Mouse (Mus musculus): Measurements from ENCODE around the gene Gm20458.
A peak's percentile ranks its signal among the peaks of the same experiment; 100 is the strongest.

Gm20458 gene

DNA sequence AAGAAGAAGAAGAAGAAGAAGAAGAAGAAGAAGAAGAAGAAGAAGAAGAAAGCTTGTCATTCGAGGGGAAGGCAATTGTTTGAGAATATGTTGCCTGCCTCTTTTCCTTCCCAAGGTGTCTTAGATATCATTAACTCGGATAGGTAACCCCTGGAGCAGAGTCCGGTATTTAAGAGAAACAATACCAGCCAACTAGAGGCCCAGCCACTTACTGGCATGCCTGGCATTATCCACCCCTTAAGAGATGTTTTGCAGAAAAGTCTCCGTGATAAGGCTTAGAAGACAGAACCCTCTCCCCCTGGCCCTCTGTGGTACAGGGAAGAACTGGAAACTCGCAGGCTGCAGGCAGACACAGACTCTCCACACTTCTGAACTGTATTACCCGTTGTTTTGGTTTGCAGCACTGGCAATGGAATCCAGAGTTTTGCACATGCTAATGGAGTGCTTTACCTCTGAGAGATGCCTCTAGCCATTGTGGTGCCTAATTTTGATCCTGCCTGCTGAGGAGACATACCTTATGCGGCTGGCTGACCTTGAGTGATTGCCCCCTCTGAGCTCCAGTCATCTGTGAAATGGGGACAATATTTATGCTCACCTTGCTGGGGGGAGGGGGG is 6.8 kb upstream of the Gm20458 start:
- DNase-seq = peak; percentile 55 to 56

DNA sequence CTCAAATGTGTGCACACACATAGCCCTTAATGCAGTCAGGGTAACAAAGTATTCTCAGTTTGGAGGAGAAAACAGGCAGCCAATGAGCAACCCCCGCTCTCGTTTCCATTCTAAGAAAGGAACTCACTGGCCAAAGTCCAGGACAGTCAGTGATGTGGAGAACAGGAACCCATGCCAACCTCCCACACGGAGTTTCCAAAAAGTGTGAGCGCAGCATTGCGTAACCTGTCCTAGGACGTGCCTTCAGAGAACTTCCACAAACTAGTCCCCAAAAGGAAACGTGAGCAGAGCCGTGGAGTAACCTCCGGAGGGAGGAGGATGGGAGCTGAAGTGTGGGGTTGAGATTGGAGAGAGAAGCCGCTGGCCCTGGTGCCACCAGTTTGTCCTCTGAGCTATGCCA is 5.9 kb upstream of the Gm20458 start:
- peak; percentile 91 to 97 for DNase-seq

DNA sequence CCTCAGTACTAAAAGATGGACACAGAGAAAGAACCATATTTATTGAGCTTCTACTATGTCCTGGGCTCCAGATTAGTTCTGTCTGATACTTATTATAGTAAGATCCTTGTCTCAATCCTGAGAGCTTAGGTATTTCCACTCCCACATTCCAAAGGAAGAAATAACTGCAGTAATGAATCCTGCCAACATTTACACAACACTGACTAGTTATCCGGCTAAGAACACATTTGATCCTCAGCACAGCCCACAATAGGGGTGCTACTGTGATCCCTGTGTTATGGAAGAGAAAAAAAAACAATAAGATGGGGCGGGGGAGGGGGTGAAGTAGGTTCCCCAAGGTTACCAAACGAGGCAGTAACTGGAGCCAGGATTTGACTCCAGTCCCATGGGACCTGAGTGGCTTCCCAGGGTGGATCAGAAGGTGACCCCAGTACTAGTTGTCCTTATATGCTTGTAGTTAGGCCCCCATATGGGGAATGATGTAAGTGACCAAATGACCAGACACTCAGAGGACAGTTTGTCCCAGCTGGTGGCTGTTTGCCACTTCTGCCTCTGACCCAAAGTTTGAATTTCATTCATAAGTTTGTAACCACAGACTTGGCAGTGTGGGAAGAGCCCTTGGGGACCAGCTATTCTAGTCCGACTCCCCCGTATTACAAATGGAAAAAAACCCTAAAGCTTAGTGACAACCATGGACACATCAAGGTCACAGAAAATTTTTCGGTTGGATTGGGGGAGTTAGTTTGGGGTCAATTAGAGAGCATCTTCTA is 5.2 kb upstream of the Gm20458 start:
- peak; percentile 45 to 62 for DNase-seq

DNA sequence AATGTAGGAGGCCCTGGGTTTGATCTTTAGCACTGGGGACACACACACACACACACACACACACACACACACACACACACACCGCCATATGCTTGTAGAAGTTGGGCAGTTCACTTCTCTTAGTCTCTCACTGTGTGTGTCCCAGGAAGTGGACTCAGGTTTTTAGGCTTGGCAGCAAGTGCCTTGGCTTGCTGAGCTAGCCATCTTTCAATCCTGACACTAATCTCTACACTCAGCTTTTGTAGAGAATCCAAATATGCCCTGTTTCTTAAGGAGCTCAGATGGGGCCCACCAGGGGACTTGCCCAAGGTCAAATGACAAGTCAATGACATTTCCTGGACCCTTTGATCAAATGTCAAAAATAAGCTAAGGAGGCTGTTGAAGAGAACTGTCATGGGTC is 4.4 kb upstream of the Gm20458 start:
- DNase-seq = no peak

DNA sequence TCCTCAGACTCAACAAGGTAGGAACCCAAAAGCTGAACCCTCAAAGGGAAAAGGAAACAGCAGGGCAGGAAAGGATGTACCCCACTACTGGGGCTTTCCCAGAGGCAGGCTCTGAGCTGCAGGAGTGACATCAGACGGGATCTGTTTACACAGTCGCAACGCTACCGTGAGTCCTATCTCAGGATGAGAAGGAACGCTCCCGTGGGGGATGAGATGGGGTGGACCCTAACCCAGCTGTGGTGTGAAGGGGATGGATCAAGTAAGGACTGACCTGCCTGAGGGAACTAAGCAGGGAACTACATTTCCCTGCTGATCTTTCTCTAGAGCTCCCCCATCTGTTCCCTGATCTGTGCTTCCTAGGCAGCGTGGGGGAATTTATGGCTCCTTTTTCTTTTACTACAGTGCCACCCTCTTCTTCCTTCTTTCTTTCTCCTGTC is 3.9 kb upstream of the Gm20458 start, which contains the start of gene Sys1:
Gene Sys1 (plus strand): TSS at position 101 of the 437 bp plus-strand sequence.
- peak; percentile 42 to 68 for DNase-seq

DNA sequence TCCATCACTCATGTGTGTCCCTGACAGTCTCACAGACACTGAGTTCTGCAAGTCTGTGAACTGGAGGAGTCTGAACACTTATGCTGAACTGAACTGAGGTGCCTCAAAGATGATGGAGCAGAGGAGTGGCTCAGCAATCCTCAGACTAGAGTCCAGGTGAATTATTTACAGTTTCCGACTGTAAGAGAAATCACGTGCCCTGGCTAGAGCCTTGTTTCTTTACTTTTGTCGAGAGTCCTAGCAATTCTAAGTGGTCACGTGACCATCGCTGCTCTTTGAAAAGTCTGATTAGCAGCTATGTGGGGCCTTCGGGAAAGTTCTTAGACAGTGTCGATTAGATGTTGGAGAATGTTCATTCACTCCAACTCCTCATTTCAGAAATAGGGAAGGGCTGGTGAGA is 2.8 kb upstream of the Gm20458 start:
- DNase-seq = peak; percentile 73 to 90

DNA sequence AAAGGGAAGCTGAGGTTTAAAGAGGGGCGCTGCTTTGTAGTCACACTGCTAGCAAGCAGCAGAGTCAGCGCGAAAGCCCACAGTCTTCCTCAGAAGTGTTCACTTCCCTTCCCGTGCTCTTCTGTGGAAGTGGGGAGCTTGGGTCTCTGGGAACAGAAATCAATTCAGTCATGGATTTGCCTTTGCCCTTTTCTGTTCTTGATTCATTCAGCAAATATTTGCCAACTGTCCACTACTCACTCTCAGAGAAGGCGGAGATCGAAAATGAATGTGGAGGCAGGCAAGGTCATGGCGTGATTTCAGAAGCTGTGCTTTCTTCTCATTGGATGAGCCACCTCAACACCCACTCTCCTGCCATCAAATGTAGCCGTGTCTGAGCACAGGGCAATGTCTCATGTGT is 2.2 kb upstream of the Gm20458 start:
- DNase-seq = peak; percentile 30 to 56

DNA sequence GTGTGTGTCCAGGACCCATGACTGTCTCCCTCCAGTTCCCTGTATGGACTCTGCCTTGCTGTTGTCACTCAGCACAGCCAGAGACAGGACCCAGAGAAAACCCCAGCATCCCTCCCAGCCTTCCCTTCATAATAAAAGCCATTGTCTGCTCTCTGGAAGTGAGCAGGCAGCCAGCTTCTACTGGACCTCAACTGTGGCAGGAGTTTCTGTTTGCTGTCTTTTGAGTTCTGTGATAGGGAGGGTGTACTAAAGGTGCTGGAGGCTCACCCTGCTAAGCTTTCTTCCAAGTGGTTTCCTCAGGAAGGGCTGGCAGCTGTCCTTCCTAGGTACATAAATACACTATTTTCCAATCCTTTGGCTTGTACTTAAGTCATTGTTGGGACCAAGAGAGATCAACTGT is 4.4 kb downstream of the Gm20458 start:
- no peak for DNase-seq

DNA sequence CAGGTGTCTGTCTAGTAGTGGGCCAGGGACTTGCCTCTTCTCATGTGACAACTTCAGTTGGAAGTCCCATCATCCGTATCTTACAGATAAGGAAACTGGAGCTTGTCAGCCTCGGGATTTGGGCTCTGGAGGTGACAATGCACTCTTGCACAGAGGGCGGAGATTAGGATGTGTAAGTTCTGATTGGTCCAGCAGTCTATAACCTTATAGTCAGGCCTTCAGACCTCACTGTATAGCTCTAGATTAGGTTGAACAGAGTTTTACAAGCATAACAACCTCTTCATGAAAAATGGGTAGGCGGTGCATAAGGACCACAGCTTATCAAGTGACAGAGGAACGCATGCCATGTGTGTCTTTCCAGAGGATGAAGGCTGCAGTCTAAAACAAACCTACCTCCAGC is 6.0 kb downstream of the Gm20458 start:
- no peak for DNase-seq

DNA sequence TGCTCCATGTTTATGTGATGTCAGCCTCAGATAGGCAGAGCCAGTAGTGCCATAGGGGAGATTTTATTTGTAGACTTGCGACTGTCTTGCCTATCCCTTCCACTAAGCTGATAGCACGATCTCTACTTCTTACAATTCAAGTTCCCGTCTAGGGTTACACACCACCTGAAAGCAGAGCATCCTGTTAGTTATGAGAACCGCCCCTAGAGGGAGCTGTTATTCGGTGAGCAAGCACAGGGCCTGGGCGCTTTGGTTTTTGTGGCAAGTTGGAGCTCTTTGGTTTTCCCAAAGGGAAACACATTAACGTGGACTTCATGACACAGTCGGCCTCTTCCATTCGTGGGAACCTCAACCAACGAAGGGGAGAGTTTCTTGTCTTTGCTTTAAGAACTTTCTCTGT is 9.5 kb downstream of the Gm20458 start:
- DNase-seq = peak; percentile 80 to 87

DNA sequence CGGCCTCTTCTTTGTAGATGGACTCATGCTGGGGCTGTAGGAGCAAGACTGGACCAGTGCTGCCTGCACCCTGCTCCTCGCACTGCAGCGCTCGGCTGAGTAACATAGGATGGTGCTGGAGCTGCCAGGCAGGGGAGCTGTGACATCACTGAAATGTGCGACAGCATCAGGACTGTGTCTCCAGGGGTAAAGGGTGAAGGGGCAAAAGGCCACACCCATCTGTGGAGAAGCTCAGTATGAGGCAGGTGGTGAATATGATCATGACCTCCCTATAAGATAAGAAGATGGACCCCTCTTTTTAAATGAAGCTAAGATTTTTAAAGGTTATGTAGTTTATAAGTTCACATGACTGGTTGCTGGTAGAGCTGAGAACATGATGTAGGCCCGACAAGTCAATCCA is 12.9 kb downstream of the Gm20458 start, which contains the start of gene Trp53tg5:
Gene Trp53tg5 (minus strand): TSS at position 101 of the 400 bp plus-strand sequence.
- DNase-seq = no peak

DNA sequence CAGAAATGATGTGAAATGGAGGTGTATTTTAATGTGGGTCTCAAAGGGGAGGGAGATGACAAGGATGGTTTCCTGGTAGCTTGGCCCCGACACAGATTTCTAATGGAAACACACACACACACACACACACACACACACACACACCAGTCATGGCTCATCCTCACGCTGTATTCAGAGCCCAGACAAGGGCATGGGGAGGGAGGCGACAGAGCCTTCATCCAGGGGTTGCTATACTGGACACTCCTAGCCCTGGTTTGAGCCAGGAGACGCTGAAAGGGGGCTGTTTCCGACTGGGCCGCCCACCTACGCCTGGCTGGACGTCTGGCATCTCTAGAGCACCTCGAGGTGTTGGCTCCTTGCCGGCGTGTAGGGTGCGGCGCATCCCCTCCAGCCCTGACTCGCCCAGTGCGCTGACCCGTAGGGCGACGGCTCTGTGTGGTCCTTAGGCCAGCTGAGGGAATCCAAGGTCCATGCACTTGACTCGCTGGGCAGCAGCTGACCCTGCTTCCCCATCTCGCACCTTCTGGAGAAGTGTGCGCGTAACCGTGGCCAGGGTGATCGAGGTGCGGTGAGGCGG is 25.0 kb downstream of the Gm20458 start, which contains the start of gene Dbndd2:
Gene Dbndd2 (plus strand): TSS at position 426 of the 577 bp plus-strand sequence.
- DNase-seq = peak; percentile 81 to 86

DNA sequence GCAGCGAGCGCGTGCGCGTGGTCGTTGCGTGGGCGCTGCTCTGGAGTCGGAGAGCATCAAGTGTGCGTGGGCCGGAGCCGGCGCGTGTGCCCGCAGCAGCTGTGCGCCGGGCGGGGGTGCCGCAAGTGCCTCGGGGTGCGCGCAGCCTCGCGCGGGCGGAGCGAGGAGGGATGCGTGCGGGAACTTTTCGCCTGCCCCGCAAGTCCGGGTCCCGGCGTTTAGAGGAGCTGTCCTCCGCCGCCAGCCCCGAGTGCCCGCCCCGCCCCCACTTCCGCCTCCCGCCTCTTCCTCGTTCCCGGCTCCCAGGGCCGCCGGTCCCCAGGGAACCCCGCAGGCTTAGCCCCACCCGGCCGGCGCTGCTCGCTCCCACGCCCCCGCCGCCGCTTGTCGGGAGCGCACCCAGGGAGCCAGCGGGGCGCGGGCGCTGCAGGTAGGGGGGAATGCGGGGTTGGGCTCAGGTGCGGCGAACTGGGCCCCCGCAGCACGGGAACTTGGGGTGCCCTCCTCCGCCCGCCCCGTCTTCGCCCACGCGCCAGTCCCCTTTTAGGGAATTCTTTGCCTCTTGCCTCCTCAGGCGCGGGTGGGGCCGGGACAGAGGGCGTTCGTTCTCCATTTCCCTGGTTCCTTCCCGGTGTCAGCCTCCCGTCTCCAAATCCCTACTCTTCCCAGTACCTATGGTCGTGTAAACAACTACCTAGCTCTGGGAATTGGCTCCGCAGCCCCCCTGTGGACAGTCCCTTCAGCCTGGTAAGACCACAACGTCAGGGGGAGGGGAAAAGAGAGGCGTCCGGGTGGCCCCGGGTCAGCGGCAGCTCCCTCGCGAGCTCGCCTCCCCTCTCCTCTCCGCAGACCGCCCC is 25.7 kb downstream of the Gm20458 start:
- peak; percentile 63 to 86 for DNase-seq

DNA sequence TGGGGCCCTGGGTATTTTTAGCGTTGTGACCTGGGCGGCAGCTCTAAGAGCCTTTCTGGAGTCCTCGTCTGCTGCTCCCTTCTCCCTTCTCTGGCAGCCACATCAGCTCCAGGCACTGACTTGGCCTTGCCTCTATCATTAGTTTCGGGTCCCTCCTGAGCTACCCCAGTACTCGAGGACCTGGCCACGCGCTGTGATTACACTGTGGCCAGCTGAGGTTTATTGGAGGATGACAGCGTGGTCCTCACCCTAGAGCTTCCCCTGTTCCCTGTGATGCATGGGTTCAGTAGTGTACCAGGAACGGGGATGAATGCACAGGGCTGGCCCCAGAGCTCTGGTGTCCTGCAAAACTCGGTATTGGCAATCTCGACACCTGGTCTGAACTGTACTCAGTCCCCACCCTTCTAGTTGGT is 26.4 kb downstream of the Gm20458 start:
- DNase-seq = no peak

DNA sequence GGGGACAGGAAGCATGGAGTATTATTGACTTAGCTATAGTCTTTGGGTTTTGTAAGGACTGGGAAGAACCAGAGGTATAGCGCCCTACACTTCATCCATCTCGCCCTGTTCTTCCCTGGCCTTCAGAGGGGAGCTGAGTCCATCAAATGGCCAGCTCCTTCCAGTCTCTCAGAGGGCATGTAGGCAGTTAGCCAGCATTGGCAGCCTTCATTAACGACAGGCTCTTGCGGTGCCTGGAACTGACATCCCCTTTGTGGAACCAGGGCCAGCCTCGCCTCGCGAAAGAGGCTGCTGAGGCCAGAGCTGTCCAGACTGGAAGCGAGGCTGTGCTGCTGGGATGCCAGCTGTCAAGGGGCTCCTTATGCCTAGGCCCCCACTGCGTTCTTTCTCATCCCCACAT is 27.0 kb downstream of the Gm20458 start:
- DNase-seq = no peak

DNA sequence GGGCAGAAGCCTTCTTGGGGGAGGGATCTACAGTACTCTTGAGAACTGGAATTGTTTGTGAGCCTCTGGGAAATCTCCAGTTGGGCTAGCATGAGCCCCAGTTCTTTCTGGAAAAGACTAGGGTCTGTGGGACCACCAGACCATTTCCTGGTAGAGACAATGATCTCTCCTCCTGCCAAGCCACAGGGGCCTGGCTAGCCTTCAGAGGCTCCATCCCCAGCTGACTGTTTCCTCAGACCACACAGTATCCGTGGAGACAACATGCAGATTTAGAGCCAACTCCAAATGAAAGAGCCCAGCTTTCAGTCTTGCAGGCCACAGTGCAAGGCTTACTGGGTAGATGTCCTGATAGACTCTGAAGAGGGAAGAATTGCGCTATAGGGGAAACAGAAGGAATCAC is 33.4 kb downstream of the Gm20458 start:
- no peak for DNase-seq

DNA sequence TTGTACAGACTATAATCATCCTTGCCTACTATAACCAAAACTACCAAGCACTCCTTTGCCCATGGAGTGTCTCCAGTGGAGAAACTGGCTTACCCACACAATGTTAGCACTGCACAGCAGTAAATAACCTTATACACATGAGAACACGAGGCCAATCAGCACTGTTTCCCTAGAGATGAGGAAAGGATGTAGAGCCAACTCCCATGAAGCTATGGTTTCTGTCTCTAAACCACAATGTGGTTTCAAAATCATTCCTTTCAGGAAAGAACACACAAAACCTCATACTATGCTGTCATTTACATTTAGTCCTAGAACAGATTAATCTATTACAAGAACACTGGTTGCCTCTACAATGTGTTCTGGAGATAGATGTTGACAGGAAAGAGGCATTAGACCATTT is 35.6 kb downstream of the Gm20458 start:
- DNase-seq = no peak

DNA sequence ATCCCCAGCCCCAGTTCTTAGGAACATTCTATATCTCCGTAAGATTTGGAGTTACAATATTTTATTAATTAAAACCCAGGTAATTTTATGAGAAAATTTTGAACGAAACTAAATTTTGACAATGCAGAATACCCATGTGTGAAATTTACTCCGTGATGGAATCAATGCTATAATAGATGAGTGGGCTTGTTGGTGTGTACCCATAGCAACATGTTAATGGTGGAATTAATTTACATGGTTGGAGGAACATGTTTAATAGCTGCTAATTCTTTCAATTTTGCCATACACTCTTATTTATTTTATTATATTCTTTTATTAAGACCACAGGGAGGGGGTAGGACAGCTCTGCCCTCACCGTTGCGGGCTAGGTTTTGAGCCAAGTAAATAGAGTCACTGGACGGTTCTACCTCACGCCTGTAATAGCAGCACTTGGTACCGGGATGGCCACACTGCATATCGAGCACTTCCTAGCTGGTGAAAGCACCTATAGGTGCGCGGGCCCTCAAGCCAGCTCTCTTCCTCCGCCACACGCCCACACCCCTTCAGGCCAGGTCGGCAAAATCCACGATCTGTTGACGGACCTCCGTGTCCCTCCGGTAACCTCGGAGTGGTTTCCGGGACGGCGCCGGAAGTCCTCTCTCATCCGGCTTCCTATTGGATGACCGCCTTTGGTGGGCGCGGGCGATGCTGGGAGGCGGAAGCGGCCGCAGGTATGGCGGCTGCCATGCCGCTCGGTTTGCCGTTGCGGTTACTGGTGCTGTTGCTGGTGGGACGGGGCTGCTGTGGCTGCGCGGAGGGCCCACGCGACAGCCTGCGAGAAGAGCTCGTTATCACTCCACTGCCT is 36.3 kb downstream of the Gm20458 start, which contains the start of gene Pigt:
Gene Pigt (plus strand): TSS at position 674 of the 844 bp plus-strand sequence.
- peak; percentile 91 to 93 for DNase-seq

DNA sequence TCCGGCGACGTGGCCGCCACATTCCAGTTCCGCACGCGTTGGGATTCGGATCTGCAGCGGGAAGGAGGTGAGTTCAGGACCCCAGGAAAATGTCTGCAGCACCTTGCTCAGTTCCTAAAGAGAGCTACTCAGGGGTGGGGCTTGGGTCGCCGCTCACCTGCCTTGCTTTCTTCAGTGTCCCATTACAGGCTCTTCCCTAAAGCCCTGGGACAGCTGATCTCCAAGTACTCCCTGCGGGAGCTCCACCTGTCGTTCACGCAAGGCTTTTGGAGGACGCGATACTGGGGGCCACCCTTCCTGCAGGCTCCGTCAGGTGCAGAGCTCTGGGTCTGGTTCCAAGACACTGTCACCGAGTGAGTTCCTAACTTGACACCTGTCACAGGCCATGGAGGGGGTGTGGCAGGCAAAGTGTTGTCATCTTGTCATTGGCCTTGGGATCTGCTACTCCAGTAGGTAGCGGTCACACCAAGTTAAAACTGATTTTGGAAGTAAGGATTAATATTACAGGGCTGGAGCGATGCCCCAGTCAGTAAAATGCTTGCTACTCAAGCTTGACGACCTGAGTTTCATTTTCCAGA is 37.0 kb downstream of the Gm20458 start:
- DNase-seq = no peak

DNA sequence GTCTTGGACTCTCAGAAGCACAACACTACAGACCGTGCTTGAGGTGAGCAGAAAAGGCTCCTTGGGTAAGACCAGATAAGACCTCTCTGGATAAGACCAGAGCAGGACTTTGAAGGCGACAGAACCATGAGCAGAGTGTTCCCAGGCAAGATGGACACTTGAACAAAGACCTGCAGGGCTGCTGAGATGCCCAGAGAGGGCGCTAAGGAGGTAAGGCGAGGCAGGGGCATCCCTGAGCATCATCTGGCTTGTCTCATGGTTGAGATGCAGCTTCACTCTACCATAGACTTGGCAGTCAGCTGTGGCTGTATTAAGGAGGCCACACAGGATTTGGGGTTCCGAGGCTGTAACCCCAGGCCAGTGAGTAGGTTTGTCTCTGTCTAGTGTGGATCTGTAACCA is 38.5 kb downstream of the Gm20458 start:
- DNase-seq = no peak

DNA sequence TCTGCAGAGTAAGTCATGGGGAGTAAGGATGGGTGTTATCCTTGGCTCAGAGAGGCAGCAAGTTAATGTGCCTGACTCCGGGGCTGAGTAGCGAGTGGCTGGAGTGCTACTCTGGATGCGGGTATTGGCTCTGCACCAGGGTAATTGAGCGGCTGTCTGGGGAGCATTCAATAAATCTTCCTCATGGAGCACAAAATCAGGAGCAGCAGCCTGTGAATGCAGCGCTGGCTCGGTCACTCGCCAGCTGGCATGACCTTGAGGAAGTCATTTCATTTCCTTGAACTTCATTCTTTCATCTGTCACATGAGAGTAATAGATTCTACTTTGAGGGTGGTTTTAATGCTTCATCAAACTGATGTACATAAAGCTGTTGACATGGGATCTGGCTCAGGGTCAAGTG is 39.7 kb downstream of the Gm20458 start:
- peak; percentile 47 to 50 for DNase-seq
